Mouse (Mus musculus) stomach, embryonic 14.5 days (tissue): ENCODE results near the gene Spred1. TPM values are rescaled to one million over a fixed set of nuclear protein-coding genes. Genes with fewer than 3 reads are reported as not detected.

Experiments
- ATAC-seq: fragments of 200-750 bp; cut with Nextera tagmentation; 2 replicates; pipeline ENCODE4 v1.8.0; 2017; ENCODE audit warnings: low read depth, moderate TSS enrichment; ENCODE audit not compliant: insufficient number of reproducible peaks, insufficient read depth, low FRiP score
- H3K27ac ChIP-seq: fragments of 300-500 bp; sonication (generic); 2 replicates; pipeline ENCODE4 v1.5.1; 2014; ENCODE audit warnings: mild to moderate bottlenecking, low read length, moderate library complexity, mixed read lengths
- H3K27me3 ChIP-seq: fragments of 300-500 bp; sonication (generic); 2 replicates; pipeline ENCODE4 v1.6.1; 2014; ENCODE audit warnings: low read length, control low read depth, mixed read lengths; ENCODE audit not compliant: control insufficient read depth, insufficient read depth
- H3K36me3 ChIP-seq: fragments of 300-500 bp; sonication (generic); 2 replicates; pipeline ENCODE4 v1.6.1; 2014; ENCODE audit warnings: mild to moderate bottlenecking, control low read depth, low read length, moderate library complexity, mixed read lengths; ENCODE audit not compliant: control insufficient read depth, insufficient read depth
- H3K4me1 ChIP-seq: fragments of 300-500 bp; sonication (generic); 2 replicates; pipeline ENCODE4 v1.6.1; 2014; ENCODE audit warnings: low read length, control low read depth, mixed read lengths; ENCODE audit not compliant: control insufficient read depth, insufficient read depth
- H3K4me2 ChIP-seq: fragments of 300-500 bp; sonication (generic); replicated peaks from 2 replicates; pipeline ENCODE4 v1.6.1; 2014; ENCODE audit warnings: low read depth, low read length, control low read depth
- H3K4me3 ChIP-seq: fragments of 300-500 bp; sonication (generic); 2 replicates; pipeline ENCODE4 v1.5.1; 2014; ENCODE audit warnings: low read depth, low read length, control low read depth
- H3K9ac ChIP-seq: fragments of 300-500 bp; sonication (generic); replicated peaks from 2 replicates; pipeline ENCODE4 v1.6.1; 2014; ENCODE audit warnings: low read depth, mild to moderate bottlenecking, control low read depth, low read length, moderate library complexity, mixed read lengths
- H3K9me3 ChIP-seq: fragments of 300-500 bp; sonication (generic); 2 replicates; pipeline ENCODE4 v1.6.1; 2016; ENCODE audit warnings: low read depth, low read length, control low read depth; ENCODE audit not compliant: control insufficient read depth
- WGBS: fragments of 180-500 bp; shearing (Covaris S2); extraction: QIAGEN DNeasy Blood & Tissue Kit; methylation state at CpG from one replicate; pipeline ENCODE4 v1.1.7; 2014; 5-methylcytosine and 5-hydroxymethylcytosine counted together
- polyA plus RNA-seq: library from polyadenylated mRNA; unstranded; fragments of >200 nt; fragmentation: Nextera tagmentation; extraction: Ambion mirVana; gene quantifications from 2 replicates; pipeline ENCODE4 v1.2.1, GENCODE M21; 2014

Gene Spred1
- polyA plus RNA-seq, 1 experiment from 2014 or later = 18.0 TPM

DNA sequence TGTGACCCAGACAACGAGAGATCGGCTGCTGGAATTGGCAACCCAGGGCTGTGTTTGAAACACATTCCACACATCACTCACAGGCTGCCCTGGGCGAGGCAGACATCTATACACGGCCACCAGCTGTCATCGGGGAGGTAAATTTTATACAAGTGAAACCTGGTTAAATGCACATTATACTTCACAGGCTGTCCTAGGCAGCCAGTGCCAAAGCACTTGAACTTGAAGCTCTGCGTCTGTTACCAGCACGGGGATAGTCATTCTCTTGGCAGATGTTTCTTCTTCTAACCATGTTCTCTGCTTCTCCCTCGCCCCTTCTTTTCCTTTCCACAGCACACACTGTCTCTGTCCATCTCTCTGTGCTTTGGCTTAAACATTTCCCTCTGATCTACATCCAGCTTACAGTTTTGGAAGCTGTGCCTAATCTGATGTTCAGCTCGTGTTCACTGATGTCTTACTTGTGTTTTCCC is 79.7 kb downstream of the Spred1 start:
- no peaks in the 10 kb centered on the region for H3K9me3 ChIP-seq
- ATAC-seq = no peak
- WGBS = 30% methylated on average over 9 of the region's 9 CpGs
- peaks cover 8% of the 10 kb centered on the region; the same call in 1 of the 2 replicates for H3K4me1 ChIP-seq
- H3K4me3 ChIP-seq = no peak overlapping the region
- no peak overlapping the region for H3K4me2 ChIP-seq
- no peak overlapping the region for H3K9ac ChIP-seq
- no peaks in the 10 kb centered on the region for H3K27me3 ChIP-seq
- H3K27ac ChIP-seq = no peak overlapping the region
- no peaks in the 10 kb centered on the region for H3K36me3 ChIP-seq

DNA sequence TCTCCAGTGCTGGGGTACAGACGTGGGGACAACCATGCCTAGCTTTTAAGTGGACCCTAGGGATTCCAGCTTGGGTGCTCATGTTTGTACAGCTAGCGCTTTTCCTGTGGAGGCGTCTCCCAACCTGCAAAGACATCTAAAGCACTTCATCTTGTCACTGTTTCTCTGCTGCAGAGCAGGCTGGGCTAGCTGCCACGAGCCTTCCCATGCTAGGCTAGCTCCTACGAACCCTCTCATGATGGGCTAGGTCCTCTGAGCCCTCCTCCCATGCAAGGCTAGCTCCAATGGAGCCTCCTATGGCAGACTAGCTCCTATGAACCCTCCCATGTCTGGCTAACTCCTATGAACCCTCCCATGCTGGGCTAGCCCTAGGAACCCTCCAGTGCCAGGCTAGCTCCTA is 82.2 kb downstream of the Spred1 start:
- Histone ChIP-seq H3K27me3 (no peaks in the 10 kb centered on the region), H3K9me3 (no peaks in the 10 kb centered on the region), H3K36me3 (no peaks in the 10 kb centered on the region), H3K4me3 (no peak overlapping the region), H3K27ac (no peak overlapping the region), H3K4me1 (peaks cover 8% of the 10 kb centered on the region; the same call in 1 of the 2 replicates), H3K4me2 (no peak overlapping the region), H3K9ac (no peak overlapping the region)
- WGBS = 56% methylated on average over 5 of the region's 5 CpGs
- ATAC-seq = no peak

DNA sequence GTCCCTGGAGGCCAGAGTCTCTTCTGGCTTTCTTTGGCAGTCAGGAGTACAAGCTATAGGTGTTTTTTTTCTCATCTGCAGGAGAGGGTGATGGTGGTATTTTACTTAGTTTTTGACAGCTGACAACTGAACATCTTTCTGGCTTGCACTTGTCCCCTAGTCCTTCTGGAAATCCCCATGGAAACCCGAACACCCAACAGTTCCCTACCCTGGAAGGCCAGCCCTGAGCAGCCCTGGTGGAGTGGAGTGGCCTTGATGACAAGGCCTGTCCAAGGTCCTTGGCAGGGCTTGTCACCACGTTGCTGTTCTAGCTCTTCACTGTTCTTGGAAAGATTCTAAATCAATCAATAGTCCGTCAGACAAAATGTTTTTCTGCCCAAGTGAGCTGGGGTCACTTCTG is 83.4 kb downstream of the Spred1 start:
- Histone ChIP-seq H3K27me3 (no peaks in the 10 kb centered on the region), H3K9ac (no peak overlapping the region), H3K4me2 (no peak overlapping the region), H3K9me3 (no peaks in the 10 kb centered on the region), H3K27ac (no peak overlapping the region), H3K36me3 (no peaks in the 10 kb centered on the region), H3K4me3 (no peak overlapping the region), H3K4me1 (peaks cover 8% of the 10 kb centered on the region; the same call in 1 of the 2 replicates)
- 65% methylated on average over 3 of the region's 3 CpGs for WGBS
- ATAC-seq = no peak

DNA sequence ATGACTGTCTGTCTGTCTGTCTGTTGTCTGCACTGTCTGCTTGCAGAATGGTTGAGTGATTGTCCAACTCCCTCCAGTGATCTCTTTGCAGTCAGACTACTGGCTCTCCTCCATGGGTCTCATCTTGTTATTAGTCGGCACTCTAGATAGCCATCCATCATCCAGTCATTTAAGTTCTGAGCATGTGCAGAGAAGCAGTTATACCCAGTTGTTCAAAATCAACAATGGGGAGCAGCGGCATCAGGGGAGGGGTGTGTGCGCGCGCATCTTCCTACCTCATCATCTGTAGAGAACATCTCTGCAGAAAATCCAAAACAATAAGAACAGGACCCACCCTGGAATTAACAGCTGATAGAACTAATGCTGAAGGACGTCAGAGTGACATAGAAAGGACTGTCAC is 83.9 kb downstream of the Spred1 start:
- Histone ChIP-seq H3K27me3 (no peaks in the 10 kb centered on the region), H3K9ac (no peak overlapping the region), H3K27ac (no peak overlapping the region), H3K36me3 (no peaks in the 10 kb centered on the region), H3K4me2 (no peak overlapping the region), H3K4me3 (no peak overlapping the region), H3K4me1 (peaks cover 5% of the 10 kb centered on the region; the same call in 1 of the 2 replicates), H3K9me3 (no peaks in the 10 kb centered on the region)
- no peak for ATAC-seq
- 75% methylated on average over 6 of the region's 6 CpGs for WGBS

DNA sequence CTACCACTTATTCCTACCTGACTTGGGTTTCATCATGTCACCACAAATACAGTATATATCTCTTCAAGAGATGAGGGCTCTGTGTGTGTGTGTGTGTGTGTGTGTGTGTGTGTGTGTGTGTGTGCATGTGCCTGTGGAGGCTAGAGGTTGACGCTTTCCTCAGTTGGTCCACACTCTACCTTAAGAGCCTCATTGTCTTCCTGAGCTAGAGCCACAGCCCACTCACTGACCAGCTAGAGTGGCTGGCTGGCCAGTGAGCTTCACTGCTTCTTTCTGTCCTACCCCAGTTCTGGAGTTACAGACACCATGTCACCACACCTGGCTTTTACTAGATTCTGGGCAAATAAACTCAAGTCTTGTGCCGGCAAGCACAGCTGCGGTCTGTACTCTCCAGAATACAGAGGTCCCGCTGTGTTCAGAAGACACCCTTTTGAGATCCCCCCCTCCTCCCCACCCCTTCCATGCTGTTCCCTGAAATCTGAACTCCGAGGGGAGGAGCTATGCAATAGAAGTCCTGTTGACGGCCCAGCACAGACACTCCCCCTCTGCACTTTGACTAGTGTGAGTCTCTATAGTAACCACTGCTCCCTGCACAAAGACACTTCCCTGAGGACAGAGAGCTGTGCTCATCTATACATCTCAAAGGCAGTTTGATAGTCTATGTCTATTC is 89.4 kb downstream of the Spred1 start:
- H3K4me3 ChIP-seq = no peak overlapping the region
- no peaks in the 10 kb centered on the region for H3K27me3 ChIP-seq
- H3K4me2 ChIP-seq = peak overlapping the region; percentile 36
- H3K36me3 ChIP-seq = no peaks in the 10 kb centered on the region
- peaks cover 7% of the 10 kb centered on the region; the same call in 1 of the 2 replicates for H3K4me1 ChIP-seq
- no peak overlapping the region for H3K9ac ChIP-seq
- 7% methylated on average over 6 of the region's 6 CpGs for WGBS
- no peaks in the 10 kb centered on the region for H3K9me3 ChIP-seq
- no peak overlapping the region for H3K27ac ChIP-seq
- peak; percentile 97 for ATAC-seq

DNA sequence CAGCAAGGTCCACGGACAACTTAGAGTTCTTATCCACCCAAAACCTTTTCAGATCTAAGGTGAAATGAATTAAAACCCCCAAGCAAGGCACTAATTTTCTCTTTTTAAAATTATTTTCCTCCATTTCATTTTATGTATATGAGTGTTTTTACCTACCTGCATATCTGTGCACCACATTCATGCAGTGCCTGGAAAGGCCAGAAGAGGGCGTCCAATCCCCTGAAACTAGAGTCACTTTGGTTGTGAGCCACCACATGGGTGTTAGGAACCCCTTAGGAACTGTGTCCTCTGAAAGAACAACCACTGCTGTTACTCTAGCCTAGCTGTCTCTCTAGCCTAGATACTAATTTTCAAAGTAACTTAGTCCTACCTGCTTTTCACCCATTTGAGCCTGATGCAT is 95.0 kb downstream of the Spred1 start:
- no peak overlapping the region for H3K4me3 ChIP-seq
- no peak for ATAC-seq
- no peaks in the 10 kb centered on the region for H3K4me1 ChIP-seq
- no peaks in the 10 kb centered on the region for H3K36me3 ChIP-seq
- H3K27me3 ChIP-seq = no peaks in the 10 kb centered on the region
- 55% methylated on average over 2 of the region's 2 CpGs for WGBS
- no peak overlapping the region for H3K4me2 ChIP-seq
- H3K9me3 ChIP-seq = no peaks in the 10 kb centered on the region
- H3K27ac ChIP-seq = no peak overlapping the region
- no peak overlapping the region for H3K9ac ChIP-seq

DNA sequence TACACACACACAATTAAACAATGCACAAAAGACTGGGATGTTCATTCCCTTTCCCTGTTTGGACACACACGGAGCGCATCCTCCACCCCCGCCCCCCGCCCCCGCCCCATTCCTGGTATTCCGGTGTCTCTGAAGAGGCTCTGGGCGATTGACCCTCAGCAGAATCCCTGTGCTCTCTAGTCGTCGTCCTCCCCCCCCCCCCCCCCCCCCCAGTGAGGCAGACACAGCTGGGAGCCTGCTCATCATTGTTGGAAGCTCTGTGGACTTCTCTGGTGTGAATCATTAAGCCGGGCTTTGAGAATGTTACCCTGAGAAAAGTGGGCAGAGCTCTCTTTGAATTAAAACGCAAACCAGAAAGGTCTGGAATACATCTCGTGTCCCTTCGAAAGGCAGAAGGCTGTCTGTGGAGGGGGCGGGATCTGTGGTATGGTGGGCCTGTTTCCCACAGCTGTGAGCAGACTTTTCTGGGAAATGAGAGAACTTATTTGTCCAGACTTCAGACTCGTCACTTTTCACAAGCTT is 96.6 kb downstream of the Spred1 start:
- 10% methylated on average over 14 of the region's 15 CpGs for WGBS
- H3K9ac ChIP-seq = no peak overlapping the region
- peak; percentile 65; the same call in 1 of the 2 replicates for ATAC-seq

DNA sequence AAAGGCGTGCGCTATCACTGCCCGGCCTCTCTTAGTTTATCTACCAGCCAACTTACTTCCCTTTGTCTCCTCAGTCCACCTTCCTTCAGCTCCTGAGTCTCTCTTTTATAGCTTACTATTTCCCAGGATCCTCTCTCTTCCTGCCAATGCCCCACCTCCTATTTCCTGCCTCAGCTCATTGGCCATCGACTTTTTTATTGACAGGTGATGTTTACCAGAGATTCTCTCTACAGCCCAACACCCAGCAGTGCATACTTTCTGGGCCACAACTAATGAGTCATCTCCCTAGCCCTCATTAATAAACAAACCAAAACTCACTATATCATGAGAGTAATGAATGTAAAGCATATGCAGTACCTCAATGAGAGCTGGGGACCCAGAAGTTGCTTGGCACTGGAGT is 98.4 kb downstream of the Spred1 start:
- no peaks in the 10 kb centered on the region for H3K9me3 ChIP-seq
- no peaks in the 10 kb centered on the region for H3K36me3 ChIP-seq
- no peak for ATAC-seq

More for the DNA sequence above, 96.6 kb downstream of the Spred1 start:
- peak overlapping the region; percentile 13; the same call in 1 of the 2 replicates for H3K4me2 ChIP-seq
- H3K4me1 ChIP-seq = no peaks in the 10 kb centered on the region
- H3K27me3 ChIP-seq = no peaks in the 10 kb centered on the region
- H3K9me3 ChIP-seq = no peaks in the 10 kb centered on the region
- no peak overlapping the region for H3K4me3 ChIP-seq
- H3K36me3 ChIP-seq = no peaks in the 10 kb centered on the region
- peak overlapping the region; percentile 18; the same call in 1 of the 2 replicates for H3K27ac ChIP-seq

More for the DNA sequence above, 98.4 kb downstream of the Spred1 start:
- Histone ChIP-seq H3K4me2 (no peak overlapping the region), H3K4me3 (no peak overlapping the region), H3K9ac (no peak overlapping the region), H3K27me3 (no peaks in the 10 kb centered on the region), H3K4me1 (no peaks in the 10 kb centered on the region), H3K27ac (no peak overlapping the region)
- 96% methylated on average over 4 of the region's 4 CpGs for WGBS
